Mouse (Mus musculus): ENCODE data around the gene Ppp1r21. TPM values are rescaled to one million over a fixed set of nuclear protein-coding genes. Genes with fewer than 3 reads are reported as not detected.

Gene Ppp1r21
- total and polyA plus RNA-seq, 3 experiments, result 4.6 to 33.5 (median 31.8) TPM

DNA sequence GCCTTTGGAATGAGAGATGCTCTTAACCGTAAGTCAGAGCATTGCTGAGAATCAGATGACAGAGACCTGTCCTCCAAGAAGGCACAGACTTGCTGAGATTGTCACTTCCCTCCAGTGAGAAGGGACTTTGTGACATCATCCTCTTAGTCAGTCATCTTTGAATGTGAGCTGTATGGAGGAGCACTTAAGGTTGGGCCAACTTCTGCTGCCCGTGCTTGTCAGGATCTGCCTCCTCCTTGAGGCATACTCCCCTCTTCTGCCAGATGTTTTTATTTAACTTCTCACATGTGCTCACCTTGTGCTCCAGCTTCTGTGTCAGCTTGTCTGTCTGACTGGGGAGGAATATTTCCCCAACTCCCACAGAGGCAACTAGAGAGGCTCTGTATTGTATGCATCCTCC, 81.1 kb downstream of the Ppp1r21 start:
- no peak for ATAC-seq (ENCODE audit: extremely low read depth, insufficient number of reproducible peaks, low FRiP score, poor library complexity, severe bottlenecking)
- Histone ChIP-seq H3K27me3 (ENCODE audit: insufficient read depth, low read length) (no peaks in the 10 kb centered on the region), H3K36me3 (replicated peaks) (no peaks in the 10 kb centered on the region), H3K9me3 (replicated peaks) (no peaks in the 10 kb centered on the region), H3K4me1 (ENCODE audit: insufficient read depth, low read depth, low read length) (no peaks in the 10 kb centered on the region), H3K4me3 (ENCODE audit: low read depth, low read length) (no peak overlapping the region)
- TF ChIP-seq POLR2AphosphoS5 (IDR thresholded peaks at IDR 0.05; ENCODE audit: insufficient replicate concordance, low read depth, low read length), result no peak
- no peak for TF ChIP-seq TAL1 (conservative IDR thresholded peaks at IDR 0.05; ENCODE audit: low read depth, low read length)
- TF ChIP-seq CTCF (IDR thresholded peaks at IDR 0.05; ENCODE audit: low read depth, low read length), result no peak
- TF ChIP-seq GATA2 (IDR thresholded peaks at IDR 0.05; ENCODE audit: borderline replicate concordance, low read depth, low read length), result no peak
- no peak for TF ChIP-seq GATA1 (IDR thresholded peaks at IDR 0.05; ENCODE audit: borderline replicate concordance, low read length)
- no peak for DNase-seq (ENCODE audit: low spot score)

- TF ChIP-seq GATA2 (IDR thresholded peaks at IDR 0.05; ENCODE audit: borderline replicate concordance, low read depth, low read length), result no peak
- no peak for TF ChIP-seq CTCF (IDR thresholded peaks at IDR 0.05; ENCODE audit: low read depth, low read length)
- no peak for TF ChIP-seq POLR2AphosphoS5 (IDR thresholded peaks at IDR 0.05; ENCODE audit: insufficient replicate concordance, low read depth, low read length)
- no peaks in the 10 kb centered on the region for H3K9me3 ChIP-seq (replicated peaks)
- H3K36me3 ChIP-seq (replicated peaks), result no peaks in the 10 kb centered on the region
- no peaks in the 10 kb centered on the region for H3K4me1 ChIP-seq (ENCODE audit: insufficient read depth, low read depth, low read length)
- no peak overlapping the region for H3K4me3 ChIP-seq (ENCODE audit: low read depth, low read length)
- ATAC-seq (ENCODE audit: extremely low read depth, insufficient number of reproducible peaks, low FRiP score, poor library complexity, severe bottlenecking) (no peak), DNase-seq (ENCODE audit: low spot score) (no peak)
- H3K27me3 ChIP-seq (ENCODE audit: insufficient read depth, low read length), result no peaks in the 10 kb centered on the region
Measured at GRCm38 (mm10) chr17:88613172-88613571, 83.3 kb downstream of the Ppp1r21 start.

DNA sequence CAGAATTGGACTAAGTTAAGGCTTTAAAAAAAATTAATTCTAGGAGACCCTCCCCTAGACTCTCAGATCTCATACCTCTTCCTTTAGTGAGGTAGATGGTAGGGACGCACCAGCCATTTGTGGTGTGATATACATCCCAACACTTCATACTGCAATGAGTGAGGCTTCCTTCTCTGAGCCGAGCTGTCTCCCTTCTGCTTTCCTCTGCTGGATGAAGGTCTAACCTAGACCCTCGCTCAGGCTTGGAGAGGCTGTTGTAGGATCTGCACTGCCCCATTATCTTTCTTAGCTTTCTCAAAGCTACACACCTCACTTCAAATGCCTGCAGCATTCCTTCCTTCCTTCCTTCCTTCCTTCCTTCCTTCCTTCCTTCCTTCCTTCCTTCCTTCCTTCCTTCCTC, 83.8 kb downstream of the Ppp1r21 start:
- Histone ChIP-seq H3K27me3 (ENCODE audit: insufficient read depth, low read length) (no peaks in the 10 kb centered on the region), H3K36me3 (replicated peaks) (no peaks in the 10 kb centered on the region), H3K4me3 (ENCODE audit: low read depth, low read length) (no peak overlapping the region), H3K4me1 (ENCODE audit: insufficient read depth, low read depth, low read length) (no peaks in the 10 kb centered on the region), H3K9me3 (replicated peaks) (no peaks in the 10 kb centered on the region)
- DNase-seq (ENCODE audit: low spot score), result no peak
- TF ChIP-seq GATA1 (IDR thresholded peaks at IDR 0.05; ENCODE audit: borderline replicate concordance, low read length), result no peak
- TF ChIP-seq TAL1 (conservative IDR thresholded peaks at IDR 0.05; ENCODE audit: low read depth, low read length), result no peak
- TF ChIP-seq CTCF (IDR thresholded peaks at IDR 0.05; ENCODE audit: low read depth, low read length), result no peak
- no peak for TF ChIP-seq POLR2AphosphoS5 (IDR thresholded peaks at IDR 0.05; ENCODE audit: insufficient replicate concordance, low read depth, low read length)
- TF ChIP-seq GATA2 (IDR thresholded peaks at IDR 0.05; ENCODE audit: borderline replicate concordance, low read depth, low read length), result no peak
- no peak for ATAC-seq (ENCODE audit: extremely low read depth, insufficient number of reproducible peaks, low FRiP score, poor library complexity, severe bottlenecking)

DNA sequence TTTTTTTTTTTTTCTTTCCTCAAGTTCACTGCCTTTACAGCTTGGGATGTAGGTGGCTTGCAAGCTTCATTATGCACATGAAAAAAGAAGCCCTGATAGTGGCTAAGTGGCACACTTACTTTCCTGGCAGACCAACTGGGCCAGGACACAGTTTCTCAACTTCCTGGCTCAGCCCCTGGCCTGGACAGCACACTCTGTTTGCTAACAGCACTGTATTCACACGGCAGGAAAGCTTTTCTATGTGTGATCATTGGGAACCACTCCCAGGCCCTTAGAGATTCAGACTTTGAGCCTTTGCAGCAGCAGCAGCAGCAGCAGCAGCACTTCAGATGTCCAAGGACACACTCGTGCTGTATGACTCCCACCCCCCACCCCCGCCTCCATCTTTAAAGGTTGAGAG, 84.3 kb downstream of the Ppp1r21 start:
- ATAC-seq (ENCODE audit: extremely low read depth, insufficient number of reproducible peaks, low FRiP score, poor library complexity, severe bottlenecking), result no peak

DNA sequence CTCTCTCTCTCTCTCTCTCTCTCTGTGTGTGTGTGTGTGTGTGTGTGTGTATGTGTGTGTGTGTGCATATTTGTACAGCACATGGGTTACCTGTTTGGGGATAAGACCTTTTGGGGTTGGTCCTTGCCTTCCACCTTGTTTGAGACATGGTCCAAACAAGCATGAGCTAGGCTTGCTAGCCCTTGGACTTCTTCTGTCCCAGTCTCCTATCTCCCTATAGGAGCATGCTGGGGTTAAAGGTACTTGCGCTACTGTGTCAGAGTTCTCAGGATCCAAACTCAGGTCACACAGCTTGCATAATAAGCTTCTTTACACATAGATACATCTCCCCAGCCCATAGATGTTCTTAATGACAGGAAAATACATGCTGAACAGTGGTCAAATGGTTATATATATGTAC, 84.8 kb downstream of the Ppp1r21 start:
- ATAC-seq (ENCODE audit: extremely low read depth, insufficient number of reproducible peaks, low FRiP score, poor library complexity, severe bottlenecking) (no peak), DNase-seq (ENCODE audit: low spot score) (no peak)
- H3K36me3 ChIP-seq (replicated peaks), result no peaks in the 10 kb centered on the region
- no peak overlapping the region for H3K4me3 ChIP-seq (ENCODE audit: low read depth, low read length)
- H3K27me3 ChIP-seq (ENCODE audit: insufficient read depth, low read length), result no peaks in the 10 kb centered on the region
- TF ChIP-seq TAL1 (conservative IDR thresholded peaks at IDR 0.05; ENCODE audit: low read depth, low read length) (no peak), POLR2AphosphoS5 (IDR thresholded peaks at IDR 0.05; ENCODE audit: insufficient replicate concordance, low read depth, low read length) (no peak), GATA1 (IDR thresholded peaks at IDR 0.05; ENCODE audit: borderline replicate concordance, low read length) (no peak), CTCF (IDR thresholded peaks at IDR 0.05; ENCODE audit: low read depth, low read length) (no peak), GATA2 (IDR thresholded peaks at IDR 0.05; ENCODE audit: borderline replicate concordance, low read depth, low read length) (no peak)
- H3K4me1 ChIP-seq (ENCODE audit: insufficient read depth, low read depth, low read length), result no peaks in the 10 kb centered on the region
- H3K9me3 ChIP-seq (replicated peaks), result no peaks in the 10 kb centered on the region

More for the DNA sequence above, 84.3 kb downstream of the Ppp1r21 start:
- H3K27me3 ChIP-seq (ENCODE audit: insufficient read depth, low read length), result no peaks in the 10 kb centered on the region
- no peaks in the 10 kb centered on the region for H3K9me3 ChIP-seq (replicated peaks)
- H3K4me1 ChIP-seq (ENCODE audit: insufficient read depth, low read depth, low read length), result no peaks in the 10 kb centered on the region
- no peak overlapping the region for H3K4me3 ChIP-seq (ENCODE audit: low read depth, low read length)
- no peaks in the 10 kb centered on the region for H3K36me3 ChIP-seq (replicated peaks)
- DNase-seq (ENCODE audit: low spot score), result no peak
- TF ChIP-seq CTCF (IDR thresholded peaks at IDR 0.05; ENCODE audit: low read depth, low read length) (no peak), GATA1 (IDR thresholded peaks at IDR 0.05; ENCODE audit: borderline replicate concordance, low read length) (no peak), TAL1 (conservative IDR thresholded peaks at IDR 0.05; ENCODE audit: low read depth, low read length) (no peak), POLR2AphosphoS5 (IDR thresholded peaks at IDR 0.05; ENCODE audit: insufficient replicate concordance, low read depth, low read length) (no peak), GATA2 (IDR thresholded peaks at IDR 0.05; ENCODE audit: borderline replicate concordance, low read depth, low read length) (no peak)

DNA sequence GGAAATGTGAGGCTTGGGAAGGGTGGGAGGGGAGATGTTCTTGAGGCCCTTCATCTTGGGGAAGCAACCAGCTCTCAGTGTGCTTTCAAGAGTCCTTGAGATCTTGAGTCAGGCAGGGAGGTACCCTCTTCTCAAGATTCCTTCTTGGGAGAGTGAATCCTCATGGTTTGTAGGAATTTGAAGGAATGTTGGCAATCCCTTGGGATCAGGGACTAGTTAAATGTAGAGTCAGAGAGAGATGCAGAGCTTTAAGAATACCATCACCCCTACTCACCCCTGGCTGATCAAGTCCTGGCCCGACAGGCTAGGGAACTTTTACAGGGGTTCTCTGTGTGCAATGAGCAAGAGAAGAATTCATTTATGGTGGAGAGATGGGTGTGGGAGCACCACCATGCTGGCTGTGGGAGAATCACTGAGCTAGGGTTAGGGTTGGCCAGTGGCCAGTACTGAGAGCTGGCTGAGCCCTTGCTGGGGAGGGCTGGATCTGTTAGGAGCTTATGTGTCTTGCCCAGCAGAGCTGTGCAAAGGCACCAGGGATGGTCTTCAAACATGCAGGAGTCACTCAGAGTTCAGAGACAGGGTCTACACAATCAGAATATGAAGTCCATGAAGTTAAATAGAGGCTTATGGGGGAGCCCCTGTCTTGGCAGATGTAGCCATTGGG, 85.7 kb downstream of the Ppp1r21 start:
- Histone ChIP-seq H3K4me1 (ENCODE audit: insufficient read depth, low read depth, low read length) (no peaks in the 10 kb centered on the region), H3K4me3 (ENCODE audit: low read depth, low read length) (no peak overlapping the region), H3K36me3 (replicated peaks) (no peaks in the 10 kb centered on the region), H3K27me3 (ENCODE audit: insufficient read depth, low read length) (no peaks in the 10 kb centered on the region), H3K9me3 (replicated peaks) (no peaks in the 10 kb centered on the region)
- DNase-seq (ENCODE audit: low spot score) (no peak), ATAC-seq (ENCODE audit: extremely low read depth, insufficient number of reproducible peaks, low FRiP score, poor library complexity, severe bottlenecking) (no peak)
- TF ChIP-seq GATA2 (IDR thresholded peaks at IDR 0.05; ENCODE audit: borderline replicate concordance, low read depth, low read length), result no peak
- TF ChIP-seq CTCF (IDR thresholded peaks at IDR 0.05; ENCODE audit: low read depth, low read length), result no peak
- no peak for TF ChIP-seq POLR2AphosphoS5 (IDR thresholded peaks at IDR 0.05; ENCODE audit: insufficient replicate concordance, low read depth, low read length)
- TF ChIP-seq TAL1 (conservative IDR thresholded peaks at IDR 0.05; ENCODE audit: low read depth, low read length), result no peak
- no peak for TF ChIP-seq GATA1 (IDR thresholded peaks at IDR 0.05; ENCODE audit: borderline replicate concordance, low read length)
